Mouse (Mus musculus) small intestine, adult 2 months (tissue): ENCODE measurements at regions not wholly inside any gene's neighbourhood (a gene's known extent, or its start where the extent isn't known, plus 50 kb on each side); places are given as distances from the start of the nearest gene placed in this dataset.

ENCODE experiments used
- H3K27ac ChIP-seq: fragments of 200-500 bp; 2 replicates; pipeline ENCODE4 v1.5.1; 2012; ENCODE audit warnings: low read depth, low read length, control low read depth, inconsistent platforms; ENCODE audit not compliant: insufficient read depth
- H3K27me3 ChIP-seq: fragments of 200-500 bp; 2 replicates; pipeline ENCODE4 v1.6.1; 2012; ENCODE audit warnings: mild to moderate bottlenecking, moderate library complexity, low read length, inconsistent platforms; ENCODE audit not compliant: control insufficient read depth, insufficient read depth
- H3K36me3 ChIP-seq: fragments of 200-500 bp; 2 replicates; pipeline ENCODE4 v1.6.1; 2012; ENCODE audit warnings: mild to moderate bottlenecking, low read length, control low read depth, inconsistent platforms; ENCODE audit not compliant: control insufficient read depth, insufficient read depth
- H3K4me1 ChIP-seq: fragments of 200-500 bp; 2 replicates; pipeline ENCODE4 v1.6.1; 2012; ENCODE audit warnings: low read length, inconsistent platforms, mixed read lengths; ENCODE audit not compliant: control insufficient read depth, insufficient read depth, insufficient read length
- H3K4me3 ChIP-seq: fragments of 200-500 bp; 2 replicates; pipeline ENCODE4 v1.5.1; 2012; ENCODE audit warnings: low read depth, mild to moderate bottlenecking, control low read depth, inconsistent platforms, low read length, moderate library complexity
- CTCF ChIP-seq: fragments of 200-500 bp; IDR thresholded peaks from 2 replicates; pipeline ENCODE4 v1.5.1; 2012; ENCODE audit warnings: low read depth, mild to moderate bottlenecking, control low read depth, inconsistent platforms, low read length, moderate library complexity, mixed read lengths; ENCODE audit not compliant: insufficient replicate concordance, insufficient read length; ENCODE audit errors: extremely low read depth
- POLR2A ChIP-seq: fragments of 200-500 bp; IDR thresholded peaks from 2 replicates; pipeline ENCODE4 v1.6.1; 2012; ENCODE audit warnings: low read depth, mild to moderate bottlenecking, control low read depth, inconsistent platforms, low read length, moderate library complexity
- WGBS: fragments of 180-500 bp; shearing (Covaris S2); methylation state at CpG from one replicate; pipeline ENCODE4 v1.1.7; 2018; 5-methylcytosine and 5-hydroxymethylcytosine counted together

DNA sequence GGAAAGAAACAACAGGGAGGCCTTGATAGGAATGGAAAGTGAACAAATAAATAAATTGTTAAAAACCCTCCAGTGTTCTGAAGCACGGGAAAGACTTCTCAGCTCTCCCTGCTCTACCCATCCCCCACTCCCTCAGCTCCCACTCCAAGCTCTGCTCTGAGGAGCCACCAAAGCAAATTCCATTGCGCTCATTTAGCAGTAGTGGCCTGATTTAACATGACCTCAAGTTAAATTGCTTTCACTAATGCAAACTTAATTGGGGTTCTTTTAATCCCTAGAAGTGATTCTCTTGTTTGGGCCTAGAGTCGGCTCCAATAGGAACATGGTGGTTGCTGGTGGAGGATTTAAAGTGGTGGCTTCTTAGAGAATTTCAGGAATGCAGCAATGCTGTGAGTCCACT, 161.4 kb downstream of the Fam84b start:
- H3K27ac ChIP-seq, result no peak overlapping the region
- H3K4me1 ChIP-seq, result no peaks in the 10 kb centered on the region
- TF ChIP-seq CTCF, result no peak
- TF ChIP-seq POLR2A, result no peak
- H3K4me3 ChIP-seq, result no peak overlapping the region
- WGBS, result 55% methylated on average over 3 of the region's 3 CpGs
- H3K36me3 ChIP-seq, result no peaks in the 10 kb centered on the region
- no peaks in the 10 kb centered on the region for H3K27me3 ChIP-seq

DNA sequence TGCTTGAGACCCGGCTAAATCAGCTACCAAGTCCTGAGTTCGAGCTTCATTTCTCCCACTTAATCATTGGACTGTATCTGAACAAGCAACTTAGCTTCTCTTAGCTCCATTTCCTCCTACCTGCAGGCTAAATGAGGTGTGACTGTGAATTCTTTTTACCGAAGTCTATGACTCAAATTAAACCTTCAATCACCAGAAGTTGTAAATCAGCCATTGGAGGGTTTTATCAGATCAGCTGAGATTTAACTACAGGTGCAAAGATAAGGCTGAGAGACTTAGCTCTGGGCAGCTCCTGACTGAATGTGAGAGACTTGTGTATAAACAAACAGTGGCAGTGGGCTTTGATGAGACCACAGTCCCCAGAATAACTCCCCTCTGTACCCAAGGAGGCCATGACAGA, 176.2 kb downstream of the Fam84b start:
- no peaks in the 10 kb centered on the region for H3K36me3 ChIP-seq
- no peak overlapping the region for H3K27ac ChIP-seq
- no peaks in the 10 kb centered on the region for H3K27me3 ChIP-seq
- 48% methylated on average over 3 of the region's 3 CpGs for WGBS
- no peaks in the 10 kb centered on the region for H3K4me1 ChIP-seq
- TF ChIP-seq POLR2A, result no peak
- TF ChIP-seq CTCF, result no peak
- no peak overlapping the region for H3K4me3 ChIP-seq

DNA sequence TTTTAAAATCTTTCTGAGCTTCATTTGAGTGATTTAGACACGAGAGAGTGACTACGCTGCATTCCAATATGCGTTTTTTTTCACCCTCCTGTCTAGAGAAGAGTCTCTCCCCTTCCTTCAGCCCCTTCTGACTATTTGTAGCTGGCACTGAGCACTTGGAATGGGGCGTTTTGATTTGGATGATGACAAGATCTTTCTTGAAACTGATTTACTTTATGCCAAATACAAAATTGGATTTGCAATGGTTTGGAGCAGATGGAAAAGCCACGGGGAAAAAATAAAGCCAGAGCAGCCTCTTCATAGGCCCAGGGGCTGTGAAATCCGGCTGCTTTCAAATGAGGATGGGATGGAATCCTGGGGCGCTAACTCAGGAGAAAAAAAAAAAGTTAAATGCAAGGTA, 196.0 kb downstream of the Fam84b start:
- H3K27me3 ChIP-seq, result no peaks in the 10 kb centered on the region
- H3K27ac ChIP-seq, result no peak overlapping the region
- no peaks in the 10 kb centered on the region for H3K36me3 ChIP-seq
- no peak overlapping the region for H3K4me3 ChIP-seq
- H3K4me1 ChIP-seq, result no peaks in the 10 kb centered on the region
- 75% methylated on average over 7 of the region's 7 CpGs for WGBS
- TF ChIP-seq CTCF (no peak), POLR2A (no peak)

DNA sequence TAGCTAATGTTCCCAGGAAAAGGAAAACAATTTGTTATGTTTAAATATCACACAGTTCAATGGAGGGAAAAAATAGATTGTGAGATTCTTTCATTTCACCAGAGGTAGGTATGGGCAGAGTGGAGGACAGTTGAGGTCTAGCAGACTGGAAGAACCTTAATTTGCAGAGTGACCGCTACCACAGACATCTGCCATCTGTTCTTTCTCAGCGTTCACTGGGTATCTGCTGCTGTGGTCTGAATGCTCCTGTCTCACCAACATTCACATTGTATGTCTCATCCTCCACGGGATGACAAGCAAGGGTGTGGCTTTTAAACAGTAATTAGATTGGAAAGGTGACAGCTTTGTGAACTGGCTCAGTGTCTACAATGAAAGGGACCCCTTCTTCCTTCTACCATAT, 198.5 kb downstream of the Fam84b start:
- H3K4me1 ChIP-seq, result no peaks in the 10 kb centered on the region

DNA sequence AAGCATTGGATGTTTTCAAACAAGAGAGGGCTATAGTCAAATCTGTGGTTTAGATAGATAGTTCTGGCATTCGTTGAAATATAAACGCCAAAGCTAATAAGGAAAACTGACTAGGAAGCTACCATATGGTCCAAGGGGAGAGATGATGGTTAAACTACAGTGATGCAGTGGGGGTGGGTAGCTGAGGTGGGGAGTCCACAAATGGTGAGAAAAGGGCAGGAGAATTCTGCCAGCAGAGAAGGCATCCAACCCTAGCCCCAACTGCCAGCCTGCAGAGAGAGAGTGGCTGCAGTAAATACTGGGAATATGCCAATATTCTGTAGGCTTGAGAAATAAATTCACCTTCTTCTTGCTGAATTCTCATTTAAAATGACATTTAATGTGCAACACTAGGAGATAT, 204.3 kb downstream of the Fam84b start:
- H3K27ac ChIP-seq, result no peak overlapping the region
- TF ChIP-seq POLR2A (no peak), CTCF (no peak)
- WGBS, result 88% methylated on average over 2 of the region's 2 CpGs
- H3K36me3 ChIP-seq, result no peaks in the 10 kb centered on the region
- H3K4me3 ChIP-seq, result no peak overlapping the region
- no peaks in the 10 kb centered on the region for H3K27me3 ChIP-seq
- H3K4me1 ChIP-seq, result no peaks in the 10 kb centered on the region

More for the DNA sequence above, 198.5 kb downstream of the Fam84b start:
- no peak for TF ChIP-seq CTCF
- TF ChIP-seq POLR2A, result no peak
- 65% methylated on average over 3 of the region's 3 CpGs for WGBS
- Histone ChIP-seq H3K27ac (no peak overlapping the region), H3K4me3 (no peak overlapping the region), H3K27me3 (no peaks in the 10 kb centered on the region), H3K36me3 (no peaks in the 10 kb centered on the region)

DNA sequence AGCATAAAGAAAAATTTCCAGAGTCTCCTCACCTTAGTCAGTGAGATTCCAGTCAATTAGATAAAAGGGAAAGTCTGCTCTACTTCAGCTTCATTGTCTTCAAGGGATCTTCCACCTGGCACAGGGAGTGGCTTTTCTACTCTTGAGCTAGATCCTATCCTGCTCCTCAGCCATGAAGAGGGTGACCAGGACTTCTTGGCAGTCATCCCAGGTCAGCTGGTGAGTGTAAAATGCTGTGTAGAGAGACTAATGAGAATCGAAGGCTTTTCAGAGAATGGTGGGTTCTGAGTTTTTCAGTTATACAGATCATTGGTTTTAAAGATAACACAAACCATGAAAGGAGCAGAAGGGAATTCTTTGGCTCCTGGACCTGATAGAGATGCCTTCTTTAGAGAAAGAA, 211.8 kb downstream of the Fam84b start:
- Histone ChIP-seq H3K27me3 (no peaks in the 10 kb centered on the region), H3K36me3 (no peaks in the 10 kb centered on the region), H3K27ac (no peak overlapping the region), H3K4me1 (no peaks in the 10 kb centered on the region), H3K4me3 (no peak overlapping the region)
- WGBS, result 74% methylated on average over 1 of the region's 1 CpGs
- TF ChIP-seq POLR2A (no peak), CTCF (no peak)

DNA sequence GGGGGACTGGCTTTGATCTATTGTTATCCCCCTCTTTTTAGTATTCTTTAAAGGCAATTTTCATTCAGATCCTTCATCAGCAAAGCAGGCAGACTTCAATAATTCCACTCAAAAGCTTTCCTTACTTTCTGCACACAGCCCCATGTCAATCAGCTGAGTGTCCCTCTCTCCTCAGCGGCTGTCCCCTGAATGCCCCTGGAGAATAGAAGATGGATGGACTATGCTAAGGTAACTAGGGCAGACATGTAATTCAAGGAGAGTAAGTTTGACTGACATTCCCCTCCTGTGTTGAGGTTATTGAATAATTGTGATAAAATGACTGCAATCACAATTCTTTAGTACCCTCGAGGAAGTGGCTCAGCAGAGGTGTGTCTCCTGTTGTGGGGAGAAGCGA, 220.1 kb downstream of the Fam84b start:
- Histone ChIP-seq H3K27ac (no peak overlapping the region), H3K4me3 (no peak overlapping the region), H3K27me3 (no peaks in the 10 kb centered on the region), H3K36me3 (no peaks in the 10 kb centered on the region), H3K4me1 (no peaks in the 10 kb centered on the region)
- no peak for TF ChIP-seq CTCF
- 66% methylated on average over 3 of the region's 3 CpGs for WGBS
